Mouse (Mus musculus) testis, adult 10 weeks (tissue): ENCODE measurements around the gene Nsl1. TPM values are rescaled to one million over a fixed set of nuclear protein-coding genes. Genes with fewer than 3 reads are reported as not detected.

Experiments used
- polyA plus RNA-seq: library from polyadenylated mRNA; stranded (reverse); fragments of 350-450 nt; fragmentation: Illumina TruSeq; extraction: RNeasy Lipid Tissue Mini Kit (QIAGEN cat#74804); gene quantifications from one replicate; pipeline ENCODE4 v1.2.3, GENCODE M21; 2014; ENCODE audit warnings: low read depth, low replicate concordance

Nsl1 gene
- 5.9 TPM for polyA plus RNA-seq

DNA sequence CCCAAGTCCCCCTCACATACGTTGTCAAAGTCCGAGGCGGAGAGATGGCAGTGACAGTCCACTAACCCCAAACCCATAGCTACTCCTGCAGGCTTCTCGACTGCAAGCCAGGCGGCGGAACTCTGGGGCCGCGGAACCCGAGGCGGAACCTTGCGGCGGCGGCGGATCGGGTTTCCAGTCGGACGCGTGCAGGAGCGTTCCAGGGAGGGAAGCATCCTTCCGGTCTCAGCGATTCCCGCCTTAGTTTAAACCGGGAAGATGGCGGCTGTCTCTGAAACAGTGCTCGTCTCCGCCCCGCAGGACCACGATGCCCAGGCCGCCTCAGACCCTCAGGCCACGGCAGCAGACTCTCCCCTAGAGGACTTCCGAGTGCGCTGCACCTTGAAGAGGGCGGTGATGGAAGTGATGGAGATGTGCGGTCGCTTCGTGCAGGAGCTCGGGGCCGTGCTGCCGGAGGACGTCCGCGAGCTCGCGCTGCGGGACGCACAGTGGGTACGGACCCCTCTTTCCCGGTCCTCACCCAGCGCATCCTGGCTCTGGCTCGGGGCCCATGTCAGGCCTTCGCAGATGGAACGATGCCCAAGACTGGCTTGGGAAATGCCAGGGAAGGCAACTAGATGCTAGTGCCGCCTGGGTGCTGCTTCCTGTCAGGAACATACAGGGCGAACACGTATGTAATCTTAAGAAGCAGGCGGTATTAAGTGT, at the start of gene Nsl1, which contains the start of gene Tatdn3:
Gene Nsl1, plus strand, starts transcription at position 232 of the 705 bp plus-strand sequence.
Gene Tatdn3, minus strand, starts transcription at position 152 of the 705 bp plus-strand sequence.

DNA sequence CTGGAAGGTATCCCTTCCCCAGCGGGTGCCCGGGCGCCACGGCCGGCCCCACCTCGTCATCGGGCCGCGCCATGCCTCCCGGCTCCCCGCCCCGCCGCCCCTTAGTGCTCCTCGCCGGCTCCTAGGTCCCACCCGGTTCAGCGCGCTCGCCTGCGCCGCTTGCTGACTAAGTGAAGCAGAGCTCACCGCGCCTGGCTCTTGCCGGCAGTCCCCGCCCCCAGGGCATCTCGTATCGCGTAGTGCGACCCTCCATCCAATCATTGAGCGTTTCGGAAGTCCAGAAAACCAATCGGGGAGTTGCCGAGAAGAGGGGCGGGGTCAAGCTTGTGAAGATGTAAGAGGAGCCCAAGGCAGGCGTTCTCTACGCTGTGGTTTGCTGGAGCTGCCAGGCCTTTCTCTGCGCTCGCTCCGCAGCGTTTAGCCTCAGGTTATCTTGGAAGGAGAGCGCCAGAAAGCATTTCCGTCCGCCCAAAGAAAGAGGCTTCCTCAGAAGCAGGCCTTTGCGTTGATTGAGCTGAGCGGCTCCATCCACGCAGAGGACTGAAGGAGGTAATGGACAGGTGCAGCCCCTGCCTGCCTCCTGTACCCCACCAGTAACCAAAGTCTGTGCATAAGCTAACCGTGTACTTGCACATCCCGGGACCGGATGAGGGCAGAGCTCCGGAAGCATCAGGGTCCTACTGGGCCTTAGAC, 36.6 kb upstream of the Nsl1 start, which contains the start of gene Flvcr1:
Gene Flvcr1, minus strand, starts transcription at position 138 of the 693 bp plus-strand sequence.

GRCm38 (mm10) chr1:191036554-191037334, 26.1 kb upstream of the Nsl1 start, which contains the start of gene Spata45:
TSS of gene Spata45 (plus strand) at chr1:191036639.

DNA sequence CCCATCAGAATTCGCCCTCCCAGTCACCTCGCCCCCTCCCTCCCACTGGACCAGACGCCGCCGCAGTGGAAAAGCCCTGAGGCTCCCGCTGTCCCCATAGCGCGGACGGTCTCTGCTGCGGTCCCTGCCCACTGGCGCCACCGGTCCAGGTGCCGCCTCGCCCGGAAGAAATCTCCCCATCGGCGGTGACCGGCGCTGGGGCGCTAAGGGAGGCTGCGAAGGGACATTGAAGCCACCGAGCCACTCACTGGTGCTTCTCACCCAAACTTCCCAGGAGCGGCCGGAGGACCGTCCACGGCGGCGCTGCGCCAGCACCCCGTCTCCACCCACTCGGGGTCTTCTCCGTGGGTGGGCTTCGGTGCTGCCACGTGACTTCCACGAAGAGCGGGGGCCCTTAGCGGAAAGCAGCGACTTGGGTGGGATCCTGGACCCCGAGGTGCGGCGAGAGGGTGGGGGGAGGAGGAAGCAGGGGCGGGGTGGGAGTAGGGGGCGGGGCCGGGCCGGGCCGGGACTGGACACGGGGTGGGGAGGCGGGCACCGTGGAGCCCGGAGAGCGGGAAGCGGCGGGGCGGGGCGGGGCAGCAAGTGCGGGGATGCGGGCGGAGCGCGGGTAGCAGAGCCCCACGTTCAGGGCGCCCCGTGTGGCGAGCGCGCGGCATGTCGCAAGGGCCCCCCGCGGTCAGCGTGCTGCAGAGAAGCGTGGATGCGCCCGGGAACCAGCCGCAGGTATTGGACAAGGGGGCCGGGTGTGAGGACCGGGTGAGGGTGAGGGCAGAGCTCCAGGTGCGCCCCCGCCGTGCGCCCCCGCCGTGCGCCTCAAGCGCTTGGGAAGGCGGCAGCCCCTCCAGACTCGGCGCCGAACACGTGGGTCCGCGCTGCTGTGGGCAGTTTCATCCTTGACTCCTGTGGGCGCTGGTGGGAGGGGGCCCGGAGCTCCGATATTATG, 35.3 kb downstream of the Nsl1 start, which contains the start of gene Batf3:
Gene Batf3, plus strand, starts transcription at position 46 of the 946 bp plus-strand sequence.

Other genes starting within 250 kb of the Nsl1 start
- gene Rps6kc1, start 151.2 kb upstream of the Nsl1 start, polyA plus RNA-seq = 3.8 TPM
- 63.4 TPM for gene Angel2, start 137.9 kb upstream of the Nsl1 start, polyA plus RNA-seq
- gene Vash2, start 83.7 kb upstream of the Nsl1 start, polyA plus RNA-seq = 73.4 TPM
- 8.4 TPM for gene Flvcr1, start 36.9 kb upstream of the Nsl1 start, polyA plus RNA-seq
- gene Spata45, start 26.4 kb upstream of the Nsl1 start, polyA plus RNA-seq = 170 TPM
- 24.1 TPM for gene Tatdn3, start 80 bp upstream of the Nsl1 start, polyA plus RNA-seq
- gene Batf3, start 34.8 kb downstream of the Nsl1 start, polyA plus RNA-seq = not detected
- 41.2 TPM for gene Fam71a, start 101.8 kb downstream of the Nsl1 start, polyA plus RNA-seq
- not detected for gene Atf3, start 155.0 kb downstream of the Nsl1 start, polyA plus RNA-seq